Mouse (Mus musculus) lung, embryonic 14.5 days (tissue): ENCODE measurements at regions not wholly inside any gene's neighbourhood (a gene's known extent, or its start where the extent isn't known, plus 50 kb on each side); places are given as distances from the start of the nearest gene placed in this dataset.

Source experiments
- ATAC-seq: fragments of 200-750 bp; cut with Nextera tagmentation; 2 replicates; pipeline ENCODE4 v1.8.0; 2017; ENCODE audit warnings: mild to moderate bottlenecking, moderate TSS enrichment, moderate library complexity; ENCODE audit not compliant: insufficient read depth
- DNase-seq: peaks from one replicate; pipeline ENCODE4 v3.0.0-alpha.2; 2015
- H3K27ac ChIP-seq: fragments of 300-500 bp; sonication (generic); 2 replicates; pipeline ENCODE4 v1.5.1; 2014; ENCODE audit warnings: low read depth, mild to moderate bottlenecking, moderate library complexity
- H3K27me3 ChIP-seq: fragments of 300-500 bp; sonication (generic); 2 replicates; pipeline ENCODE4 v1.6.1; 2014; ENCODE audit warnings: low read length, control low read depth; ENCODE audit not compliant: insufficient read depth
- H3K36me3 ChIP-seq: fragments of 300-500 bp; sonication (generic); 2 replicates; pipeline ENCODE4 v1.6.1; 2014; ENCODE audit warnings: control low read depth; ENCODE audit not compliant: insufficient read depth
- H3K4me1 ChIP-seq: fragments of 300-500 bp; sonication (generic); 2 replicates; pipeline ENCODE4 v1.6.1; 2014; ENCODE audit warnings: antibody characterized with exemption, control low read depth; ENCODE audit not compliant: insufficient read depth
- H3K4me2 ChIP-seq: fragments of 300-500 bp; sonication (generic); 2 replicates; pipeline ENCODE4 v1.6.1; 2014; ENCODE audit warnings: mild to moderate bottlenecking
- H3K4me3 ChIP-seq: fragments of 300-500 bp; sonication (generic); 2 replicates; pipeline ENCODE4 v1.5.1; 2014; ENCODE audit warnings: low read depth, low read length
- H3K9ac ChIP-seq: fragments of 300-500 bp; sonication (generic); 2 replicates; pipeline ENCODE4 v1.6.1; 2014
- H3K9me3 ChIP-seq: fragments of 300-500 bp; sonication (generic); 2 replicates; pipeline ENCODE4 v1.6.1; 2016; ENCODE audit warnings: low read depth, low read length, control low read depth
- CTCF ChIP-seq: IDR thresholded peaks from 2 replicates; pipeline ENCODE4 v1.5.1; 2016; ENCODE audit warnings: antibody characterized with exemption, low read depth
- WGBS: fragments of 180-500 bp; shearing (Covaris S2); extraction: QIAGEN DNeasy Blood & Tissue Kit; methylation state at CpG from one replicate; pipeline ENCODE4 v1.1.7; 2014; 5-methylcytosine and 5-hydroxymethylcytosine counted together

DNA sequence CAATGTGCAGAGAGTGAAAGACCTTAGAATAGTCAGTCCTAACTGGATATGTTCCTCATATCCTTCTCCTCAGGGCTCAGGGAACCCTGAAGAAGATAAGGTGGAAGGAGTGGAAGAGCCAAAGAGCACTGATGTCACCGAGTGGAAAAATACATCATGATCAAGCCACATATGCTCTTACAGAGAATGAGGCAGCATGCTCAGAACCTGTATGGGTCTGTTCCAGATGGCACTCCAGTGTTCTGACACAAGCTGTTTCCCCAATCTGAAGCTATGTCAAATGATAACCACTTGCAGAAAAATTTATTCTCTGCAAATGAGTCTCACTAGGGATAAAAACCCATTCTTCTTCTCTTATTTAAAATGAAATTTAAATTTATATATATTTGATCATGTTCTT, 572.6 kb upstream of the Robo2 start:
- 91% methylated on average over 1 of the region's 1 CpGs for WGBS

DNA sequence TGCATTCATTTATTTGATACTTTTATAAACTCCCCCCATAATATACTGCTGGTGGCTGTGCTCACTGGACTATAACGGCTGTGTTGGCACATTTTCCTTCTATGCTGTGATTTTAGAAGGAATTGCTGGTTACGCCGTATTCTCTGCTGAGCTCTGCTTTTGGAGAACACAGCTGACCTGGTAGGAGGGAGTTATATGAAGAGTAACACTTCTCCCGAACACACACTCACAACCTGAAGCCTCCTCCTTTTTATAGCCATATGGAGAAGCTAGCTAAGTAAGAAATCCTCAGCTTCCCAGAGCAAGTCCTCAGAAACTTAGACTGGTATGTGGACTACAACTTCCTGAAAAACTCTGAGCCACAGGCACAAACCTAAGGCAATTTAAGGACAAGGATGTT, 554.5 kb upstream of the Robo2 start:
- Histone ChIP-seq H3K4me3 (no peak overlapping the region), H3K36me3 (no peaks in the 10 kb centered on the region), H3K9me3 (no peaks in the 10 kb centered on the region), H3K4me2 (no peak overlapping the region), H3K9ac (no peak overlapping the region), H3K4me1 (no peaks in the 10 kb centered on the region), H3K27ac (no peak overlapping the region), H3K27me3 (no peaks in the 10 kb centered on the region)
- no peak for TF ChIP-seq CTCF
- ATAC-seq (no peak), DNase-seq (no peak)
- 78% methylated on average over 4 of the region's 4 CpGs for WGBS

More for the DNA sequence above, 572.6 kb upstream of the Robo2 start:
- Histone ChIP-seq H3K4me2 (no peak overlapping the region), H3K4me3 (no peak overlapping the region), H3K9ac (no peak overlapping the region), H3K27ac (no peak overlapping the region), H3K4me1 (no peaks in the 10 kb centered on the region), H3K9me3 (no peaks in the 10 kb centered on the region), H3K27me3 (no peaks in the 10 kb centered on the region), H3K36me3 (no peaks in the 10 kb centered on the region)
- no peak for DNase-seq
- no peak for TF ChIP-seq CTCF
- no peak for ATAC-seq

DNA sequence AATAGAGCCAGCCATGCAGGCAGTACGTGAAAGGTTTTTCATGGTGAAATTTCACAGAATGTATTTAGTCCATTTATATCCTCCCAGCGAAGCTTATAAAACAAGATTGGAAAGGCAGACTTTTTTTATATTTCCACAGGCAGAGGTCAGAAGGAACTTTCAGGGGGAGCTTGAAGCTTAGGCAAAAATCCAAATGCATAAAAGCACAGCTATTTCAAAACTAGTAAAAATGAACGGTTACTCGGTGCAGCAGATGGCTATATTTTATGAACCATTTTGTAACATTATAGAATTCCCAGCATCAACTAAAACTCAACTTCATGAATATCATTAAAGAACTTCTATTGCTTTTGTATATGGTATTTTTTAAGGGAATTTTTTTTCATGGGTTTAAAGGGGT, 518.1 kb upstream of the Robo2 start:
- H3K4me2 ChIP-seq, result no peak overlapping the region
- H3K27ac ChIP-seq, result no peak overlapping the region
- no peak overlapping the region for H3K9ac ChIP-seq
- ATAC-seq (no peak), DNase-seq (peak; percentile 20)
- 41% methylated on average over 4 of the region's 4 CpGs for WGBS
- H3K36me3 ChIP-seq, result no peaks in the 10 kb centered on the region
- H3K4me3 ChIP-seq, result no peak overlapping the region
- no peaks in the 10 kb centered on the region for H3K4me1 ChIP-seq
- no peaks in the 10 kb centered on the region for H3K27me3 ChIP-seq
- no peak for TF ChIP-seq CTCF
- H3K9me3 ChIP-seq, result no peaks in the 10 kb centered on the region

DNA sequence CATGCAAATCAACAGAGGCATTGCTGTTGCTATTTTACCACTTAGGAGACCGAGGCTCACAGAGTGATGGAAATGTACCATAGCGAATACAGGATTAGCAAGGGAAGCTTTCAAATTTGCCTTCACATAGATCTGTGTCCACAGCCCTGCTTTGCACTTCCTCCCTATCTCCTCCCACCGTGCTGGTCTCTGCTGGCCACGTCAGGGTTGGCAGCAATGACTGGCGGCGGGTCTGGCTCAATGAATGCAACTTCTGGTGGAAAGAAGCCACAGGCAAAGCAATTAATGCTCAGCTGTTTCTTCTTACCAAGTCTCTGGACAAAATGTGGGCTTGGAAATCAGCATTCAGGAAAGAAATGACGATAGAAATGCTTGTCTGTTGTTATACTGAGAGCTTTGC, 489.2 kb upstream of the Robo2 start:
- 35% methylated on average over 7 of the region's 7 CpGs for WGBS

DNA sequence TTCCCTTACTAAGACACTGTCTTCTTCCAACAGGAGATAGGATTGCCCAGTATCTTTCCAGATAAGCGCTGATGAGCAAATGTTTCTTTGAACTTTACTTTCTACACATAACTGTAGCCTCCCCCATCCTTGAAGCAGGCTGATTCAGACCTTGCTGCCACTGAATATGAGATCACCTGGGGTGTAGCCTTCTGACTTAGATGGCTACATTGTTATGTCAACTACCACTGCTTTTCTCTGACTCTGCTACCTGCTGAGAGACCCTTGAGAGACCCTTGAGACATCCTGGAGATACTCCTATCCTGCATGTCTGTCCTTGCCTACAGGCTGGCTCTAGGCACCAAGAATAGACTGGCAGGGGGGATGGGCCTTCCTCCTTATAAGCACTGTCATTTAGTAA, 476.1 kb upstream of the Robo2 start:
- ATAC-seq, result no peak
- Histone ChIP-seq H3K36me3 (no peaks in the 10 kb centered on the region), H3K4me1 (no peaks in the 10 kb centered on the region), H3K4me3 (no peak overlapping the region), H3K27me3 (no peaks in the 10 kb centered on the region), H3K9ac (no peak overlapping the region), H3K9me3 (no peaks in the 10 kb centered on the region), H3K4me2 (no peak overlapping the region), H3K27ac (no peak overlapping the region)
- TF ChIP-seq CTCF, result no peak
- no peak for DNase-seq
- WGBS, result 48% methylated on average over 1 of the region's 1 CpGs

More for the DNA sequence above, 489.2 kb upstream of the Robo2 start:
- Histone ChIP-seq H3K9ac (no peak overlapping the region), H3K4me2 (0 out of 2 replicates have a peak overlapping the region, but pooled peaks have one; percentile 18), H3K4me3 (no peak overlapping the region), H3K9me3 (no peaks in the 10 kb centered on the region), H3K4me1 (no peaks in the 10 kb centered on the region), H3K27ac (peak overlapping the region; percentile 5; the same call in 1 of the 2 replicates), H3K36me3 (no peaks in the 10 kb centered on the region), H3K27me3 (no peaks in the 10 kb centered on the region)
- DNase-seq, result peak; percentile 49
- ATAC-seq, result peak; percentile 63; the same call in 1 of the 2 replicates
- no peak for TF ChIP-seq CTCF

DNA sequence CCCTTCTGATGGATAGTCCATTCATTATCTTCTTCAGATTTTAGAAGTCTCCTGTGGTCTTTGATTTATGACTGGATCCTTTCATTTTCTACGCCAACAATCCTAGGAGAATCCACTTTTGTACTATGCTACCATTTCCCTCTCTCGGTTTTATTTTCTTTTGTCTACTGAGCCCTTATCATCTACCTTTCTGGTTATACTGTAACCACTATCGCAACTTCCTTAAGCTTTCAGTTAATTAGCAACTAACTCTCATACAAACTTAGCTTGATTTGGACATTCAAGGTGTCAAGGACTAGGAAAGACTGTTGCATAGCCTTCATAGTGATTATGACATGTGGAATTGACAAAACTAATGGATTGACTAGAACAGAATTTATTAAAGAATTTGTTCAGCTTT, 467.0 kb upstream of the Robo2 start:
- Histone ChIP-seq H3K27ac (no peak overlapping the region), H3K4me2 (no peak overlapping the region), H3K4me3 (no peak overlapping the region), H3K4me1 (no peaks in the 10 kb centered on the region), H3K27me3 (no peaks in the 10 kb centered on the region), H3K9ac (no peak overlapping the region), H3K9me3 (no peaks in the 10 kb centered on the region), H3K36me3 (no peaks in the 10 kb centered on the region)
- DNase-seq (no peak), ATAC-seq (no peak)
- no peak for TF ChIP-seq CTCF
- WGBS, result 82% methylated on average over 3 of the region's 3 CpGs

DNA sequence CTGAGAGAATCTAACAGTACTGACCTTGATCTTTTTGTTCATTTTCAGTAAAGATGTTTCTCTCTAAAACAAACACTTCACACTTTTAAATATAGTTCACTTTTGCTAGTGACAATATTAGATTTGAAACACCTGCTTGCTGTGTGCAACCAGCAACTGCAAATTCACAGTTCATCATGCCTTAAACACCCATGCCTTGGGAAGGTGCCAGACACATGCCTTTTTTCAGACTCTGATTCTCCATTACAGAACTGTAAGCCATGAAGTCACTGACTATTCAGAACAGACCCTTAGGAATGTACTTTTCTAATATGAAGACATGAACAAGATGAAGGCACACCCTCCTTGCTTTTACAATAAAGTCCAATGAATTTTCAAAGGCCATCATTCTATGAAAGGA, 462.1 kb upstream of the Robo2 start:
- no peaks in the 10 kb centered on the region for H3K9me3 ChIP-seq
- H3K9ac ChIP-seq, result no peak overlapping the region
- no peaks in the 10 kb centered on the region for H3K36me3 ChIP-seq
- H3K27ac ChIP-seq, result no peak overlapping the region
- no peak for ATAC-seq
- no peaks in the 10 kb centered on the region for H3K4me1 ChIP-seq
- DNase-seq, result no peak
- TF ChIP-seq CTCF, result no peak
- no peak overlapping the region for H3K4me2 ChIP-seq
- no peaks in the 10 kb centered on the region for H3K27me3 ChIP-seq
- no peak overlapping the region for H3K4me3 ChIP-seq

DNA sequence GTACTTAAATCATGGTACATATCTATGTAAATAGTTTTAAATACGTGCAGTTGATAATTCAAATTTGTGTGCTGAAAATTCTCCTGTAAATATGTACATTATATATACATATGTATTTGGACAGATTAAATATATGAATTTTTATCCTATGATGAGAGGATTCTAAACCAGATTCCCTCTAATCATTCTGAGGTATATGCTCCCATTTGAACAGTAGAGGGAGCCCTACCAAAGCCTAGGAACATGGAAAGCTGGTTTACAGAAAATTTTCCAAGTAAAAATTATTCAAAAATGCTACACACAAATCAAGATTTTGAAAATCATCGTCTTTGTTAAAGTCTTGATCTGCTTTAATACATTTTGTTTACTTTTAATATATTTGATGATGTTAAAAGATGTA, 446.1 kb upstream of the Robo2 start:
- no peak overlapping the region for H3K27ac ChIP-seq
- no peaks in the 10 kb centered on the region for H3K27me3 ChIP-seq
- no peaks in the 10 kb centered on the region for H3K9me3 ChIP-seq
- TF ChIP-seq CTCF, result peak; percentile 68
- H3K4me2 ChIP-seq, result no peak overlapping the region
- no peaks in the 10 kb centered on the region for H3K4me1 ChIP-seq
- DNase-seq, result peak; percentile 62
- H3K4me3 ChIP-seq, result no peak overlapping the region
- no peak for ATAC-seq
- H3K9ac ChIP-seq, result no peak overlapping the region
- 15% methylated on average over 2 of the region's 2 CpGs for WGBS
- no peaks in the 10 kb centered on the region for H3K36me3 ChIP-seq
